Mouse (Mus musculus): ENCODE measurements around the gene Strn3. TPM values are rescaled to one million over a fixed set of nuclear protein-coding genes. Genes with fewer than 3 reads are reported as not detected.
"Not testable (repeated sequence)": the region's sequence is repeated elsewhere in the genome, so short reads cannot be mapped to it uniquely, and the experiment has no call there.

The Strn3 gene
- polyA plus RNA-seq, 1 experiment from 2014 or later = 40.8 TPM

DNA sequence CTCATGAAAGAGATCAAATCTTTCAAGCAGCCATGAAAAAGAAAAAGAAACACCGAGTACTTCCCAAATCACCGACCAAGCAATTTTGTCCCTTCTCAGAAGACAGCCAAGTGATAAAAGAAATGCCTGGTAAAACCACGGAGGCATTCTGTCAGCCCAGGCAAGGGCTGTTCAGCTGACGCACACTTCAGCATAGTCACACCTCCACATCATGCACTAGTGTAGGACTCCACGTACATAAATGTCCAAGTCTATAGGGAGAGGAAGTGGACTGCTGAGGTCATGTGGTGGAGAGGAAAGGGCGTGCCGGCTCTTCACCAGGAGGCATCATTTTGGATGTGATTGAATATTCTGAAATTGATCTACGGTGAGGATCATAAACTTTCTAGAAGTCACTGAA, 99.8 kb downstream of the Strn3 start:
- WGBS = 79% methylated on average over 8 of the region's 8 CpGs
- Histone ChIP-seq H3K36me3 (replicated peaks) (no peaks in the 10 kb centered on the region), H3K4me3 (no peak overlapping the region), H3K9me3 (no peaks in the 10 kb centered on the region), H3K27me3 (ENCODE audit: poor library complexity, severe bottlenecking) (peaks cover 63% of the 10 kb centered on the region), H3K27ac (no peak overlapping the region), H3K4me1 (peaks cover 28% of the 10 kb centered on the region)
- DNase-seq (ENCODE audit: extremely low spot score, low spot score) = no peak

DNA sequence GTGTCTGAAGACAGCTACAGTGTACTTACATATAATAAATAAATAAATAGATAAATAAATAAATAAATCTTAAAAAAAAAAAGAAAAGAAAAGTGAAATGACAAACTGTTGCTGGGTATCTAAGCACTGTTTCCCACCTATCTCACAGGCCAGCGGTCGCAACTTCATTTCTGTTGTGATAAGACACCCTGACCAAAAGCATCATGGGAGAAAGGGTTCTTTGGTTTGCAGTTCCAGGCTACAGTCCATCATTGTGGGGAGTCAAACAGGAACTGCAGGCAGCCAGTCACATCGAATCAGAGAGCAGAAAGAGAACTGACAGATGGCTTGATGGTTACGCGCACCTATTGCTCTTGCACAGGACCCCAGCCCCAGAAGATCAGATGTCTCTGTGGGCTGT, 102.4 kb downstream of the Strn3 start:
- Histone ChIP-seq H3K9me3 (no peaks in the 10 kb centered on the region; the same call in 1 of the 2 replicates), H3K27me3 (ENCODE audit: poor library complexity, severe bottlenecking) (peaks cover 39% of the 10 kb centered on the region), H3K36me3 (replicated peaks) (no peaks in the 10 kb centered on the region), H3K27ac (no peak overlapping the region), H3K4me1 (peaks cover 26% of the 10 kb centered on the region), H3K4me3 (no peak overlapping the region)
- WGBS = 89% methylated on average over 5 of the region's 5 CpGs
- no peak for DNase-seq (ENCODE audit: extremely low spot score, low spot score)

DNA sequence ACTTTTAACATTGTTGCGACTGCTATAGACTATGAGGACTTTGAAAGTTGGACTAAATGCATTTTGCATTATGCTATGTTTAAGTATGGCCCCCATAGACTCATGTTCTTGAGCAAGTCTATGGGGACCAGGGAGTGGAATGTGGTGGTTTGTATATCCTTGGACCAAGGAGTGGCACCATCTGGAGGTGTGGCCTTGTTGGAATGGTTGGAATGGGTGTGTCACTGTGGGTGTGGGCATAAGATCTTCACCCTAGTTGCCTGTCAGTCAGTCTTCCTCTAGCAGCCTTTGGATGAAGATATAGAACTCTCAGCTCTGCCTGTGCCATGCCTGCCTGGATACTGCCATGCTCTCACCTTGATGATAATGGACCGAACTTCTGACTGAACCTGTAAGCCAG, 113.9 kb downstream of the Strn3 start:
- H3K36me3 ChIP-seq (replicated peaks); H3K27me3 ChIP-seq (ENCODE audit: poor library complexity, severe bottlenecking); H3K4me3 ChIP-seq; DNase-seq (ENCODE audit: extremely low spot score, low spot score); H3K9me3 ChIP-seq; H3K4me1 ChIP-seq; H3K27ac ChIP-seq: not testable (repeated sequence)
- 97% methylated on average over 2 of the region's 2 CpGs for WGBS

DNA sequence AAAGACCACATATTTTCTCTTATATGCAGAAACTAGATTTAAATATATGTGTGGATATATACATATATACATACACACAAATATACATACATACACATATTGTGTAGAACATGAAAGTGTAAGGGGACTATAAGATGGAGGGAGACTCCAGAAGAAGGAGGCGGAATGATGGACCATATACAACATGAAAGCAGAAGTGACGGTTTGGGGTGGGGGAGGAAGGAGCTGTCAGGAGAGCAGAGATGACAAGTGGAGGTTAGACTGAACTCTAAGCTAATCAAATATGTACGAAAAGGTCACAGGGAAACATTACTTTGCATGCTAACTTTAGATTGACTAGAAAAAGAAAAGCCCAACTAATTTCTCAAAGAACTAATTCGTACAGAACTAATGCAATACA, 119.0 kb downstream of the Strn3 start:
- no peak overlapping the region for H3K4me3 ChIP-seq
- WGBS = 88% methylated on average over 4 of the region's 4 CpGs
- H3K4me1 ChIP-seq = peaks cover 4% of the 10 kb centered on the region; the same call in 1 of the 2 replicates
- no peaks in the 10 kb centered on the region for H3K9me3 ChIP-seq
- no peak for DNase-seq (ENCODE audit: extremely low spot score, low spot score)
- H3K27me3 ChIP-seq (ENCODE audit: poor library complexity, severe bottlenecking) = no peaks in the 10 kb centered on the region
- H3K36me3 ChIP-seq (replicated peaks) = no peaks in the 10 kb centered on the region
- no peak overlapping the region for H3K27ac ChIP-seq

DNA sequence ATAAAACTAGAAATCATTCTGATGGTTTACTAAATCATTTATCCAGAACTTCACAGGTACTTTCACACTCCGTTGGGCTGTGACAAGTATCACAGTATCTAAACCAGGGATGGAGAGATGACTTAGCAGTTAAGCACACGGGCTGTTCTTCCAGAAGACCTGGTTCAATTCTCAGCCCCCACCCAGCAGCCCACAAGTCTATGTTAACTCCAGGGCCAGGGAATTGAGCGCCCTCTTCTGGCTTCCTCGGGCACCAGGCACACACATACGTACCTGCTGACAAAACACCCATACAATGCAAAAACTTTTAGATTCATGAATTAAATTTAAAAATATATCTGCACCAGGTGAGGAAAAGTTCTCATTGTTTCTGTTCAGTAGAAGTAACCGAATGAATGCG, 121.8 kb downstream of the Strn3 start:
- Histone ChIP-seq H3K9me3 (peaks cover 14% of the 10 kb centered on the region), H3K36me3 (replicated peaks) (no peaks in the 10 kb centered on the region), H3K4me1 (peaks cover 4% of the 10 kb centered on the region; the same call in 1 of the 2 replicates), H3K4me3 (no peak overlapping the region), H3K27ac (no peak overlapping the region), H3K27me3 (ENCODE audit: poor library complexity, severe bottlenecking) (no peaks in the 10 kb centered on the region)
- WGBS = 74% methylated on average over 7 of the region's 7 CpGs
- no peak for DNase-seq (ENCODE audit: extremely low spot score, low spot score)

DNA sequence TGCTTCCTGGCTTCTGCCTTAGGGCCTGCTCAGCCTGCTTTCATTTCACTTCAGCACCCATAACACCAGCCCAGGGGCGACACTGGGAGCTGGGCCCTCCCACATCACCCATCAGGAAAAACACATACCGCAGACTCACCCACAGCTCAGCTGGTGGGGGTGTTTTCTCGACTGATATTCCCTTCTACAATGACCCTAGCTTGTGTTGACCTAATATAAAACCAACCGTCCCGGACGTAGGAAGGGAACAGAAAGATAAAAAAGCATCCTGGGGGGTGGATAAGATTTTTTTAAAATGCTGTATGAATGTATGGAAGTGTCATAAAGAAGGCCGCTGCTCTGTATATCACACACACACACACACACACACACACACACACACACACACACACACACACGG, 122.2 kb downstream of the Strn3 start:
- Histone ChIP-seq H3K4me1 (peaks cover 4% of the 10 kb centered on the region; the same call in 1 of the 2 replicates), H3K27me3 (ENCODE audit: poor library complexity, severe bottlenecking) (no peaks in the 10 kb centered on the region), H3K9me3 (peaks cover 14% of the 10 kb centered on the region), H3K4me3 (no peak overlapping the region), H3K27ac (no peak overlapping the region), H3K36me3 (replicated peaks) (no peaks in the 10 kb centered on the region)
- no peak for DNase-seq (ENCODE audit: extremely low spot score, low spot score)
- WGBS = 92% methylated on average over 8 of the region's 8 CpGs

- no peaks in the 10 kb centered on the region for H3K36me3 ChIP-seq (replicated peaks)
- H3K9me3 ChIP-seq = peaks cover 14% of the 10 kb centered on the region
- DNase-seq (ENCODE audit: extremely low spot score, low spot score) = no peak
- no peak overlapping the region for H3K27ac ChIP-seq
- peaks cover 4% of the 10 kb centered on the region; the same call in 1 of the 2 replicates for H3K4me1 ChIP-seq
- WGBS = 95% methylated on average over 7 of the region's 7 CpGs
- no peak overlapping the region for H3K4me3 ChIP-seq
- H3K27me3 ChIP-seq (ENCODE audit: poor library complexity, severe bottlenecking) = no peaks in the 10 kb centered on the region
Observed at GRCm38 (mm10) chr12:51567225-51567624, 124.5 kb downstream of the Strn3 start.

DNA sequence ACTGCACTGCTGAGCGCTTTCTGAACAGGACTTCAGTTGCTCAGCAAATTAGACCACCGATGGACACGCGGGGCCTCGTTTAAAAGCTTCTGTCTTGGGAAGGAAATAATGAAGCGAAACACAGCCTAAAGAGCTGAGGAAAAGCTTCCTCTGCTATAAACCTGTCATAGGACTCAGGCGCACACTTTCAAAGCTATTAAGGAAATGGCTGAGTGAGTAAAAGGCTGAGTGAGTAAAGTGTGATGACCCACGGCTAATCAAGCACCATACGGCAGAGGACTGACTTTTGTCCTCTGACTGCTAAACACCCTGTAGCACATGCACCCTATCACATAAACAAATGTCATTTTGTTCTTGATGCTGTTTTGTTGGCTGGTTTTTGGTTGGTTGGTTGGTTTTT, 130.3 kb downstream of the Strn3 start:
- peaks cover 12% of the 10 kb centered on the region for H3K9me3 ChIP-seq
- H3K4me1 ChIP-seq = no peaks in the 10 kb centered on the region
- WGBS = 82% methylated on average over 9 of the region's 9 CpGs
- DNase-seq (ENCODE audit: extremely low spot score, low spot score) = no peak
- no peak overlapping the region for H3K27ac ChIP-seq
- H3K27me3 ChIP-seq (ENCODE audit: poor library complexity, severe bottlenecking) = no peaks in the 10 kb centered on the region
- H3K4me3 ChIP-seq = no peak overlapping the region
- H3K36me3 ChIP-seq (replicated peaks) = no peaks in the 10 kb centered on the region

Other genes with a start within 250 kb of the Strn3 start
- 1.9 and 3.4 TPM in 2 replicates for gene Coch, start 98.6 kb downstream of the Strn3 start, polyA plus RNA-seq (2016; fragmentation: Nextera tagmentation; extraction: Ambion mirVana)
- 40.3 and 41.7 TPM in 2 replicates for gene Ap4s1, start 864 bp downstream of the Strn3 start, polyA plus RNA-seq (2016; fragmentation: Nextera tagmentation; extraction: Ambion mirVana)
- 30.9 and 32.3 TPM in 2 replicates for gene Hectd1, start 137.6 kb upstream of the Strn3 start, polyA plus RNA-seq (2016; fragmentation: Nextera tagmentation; extraction: Ambion mirVana)

All from forebrain, embryonic 10.5 days (tissue).